Mouse (Mus musculus): Measurements from ENCODE around the gene Wipf2. TPM values are rescaled to one million over a fixed set of nuclear protein-coding genes. Genes with fewer than 3 reads are reported as not detected.
A peak's percentile ranks its signal among the peaks of the same experiment; 100 is the strongest.

Wipf2 gene
- polyA plus RNA-seq, 1 experiment = 11.3 TPM

- no peak overlapping the region for H3K4me3 ChIP-seq (replicated peaks; ENCODE audit: control insufficient read depth, low read depth, low read length)
- TF ChIP-seq POLR2A (IDR thresholded peaks at IDR 0.05; ENCODE audit: borderline replicate concordance, control insufficient read depth, low read depth, low read length) (no peak), CTCF (IDR thresholded peaks at IDR 0.05; ENCODE audit: control insufficient read depth, insufficient read depth, low read length) (peak; percentile 60)
- H3K4me1 ChIP-seq (ENCODE audit: control insufficient read depth, insufficient read depth, low read length) = peaks cover 8% of the 10 kb centered on the region
- H3K27ac ChIP-seq (ENCODE audit: control insufficient read depth, insufficient read depth, low read depth, low read length, poor library complexity) = peak overlapping the region; percentile 59; the same call in 1 of the 2 replicates
- 14% methylated on average over 10 of the region's 10 CpGs for WGBS
These were observed 90.9 kb downstream of the Wipf2 start for GRCm38 (mm10) chr11:98954373-98954772.

Other genes with a start within 250 kb of the Wipf2 start
- gene Gm12355, start 238.0 kb upstream of the Wipf2 start, polyA plus RNA-seq (2011; ENCODE audit: insufficient read depth, insufficient read length, low replicate concordance, missing spikeins) = 50.6 and 60.6 TPM in 2 replicates
- not detected in 2 replicates for gene Gsdma3, start 237.3 kb upstream of the Wipf2 start, polyA plus RNA-seq (2011; ENCODE audit: insufficient read depth, insufficient read length, low replicate concordance, missing spikeins)
- not detected in 2 replicates for gene Gsdma2, start 216.9 kb upstream of the Wipf2 start, polyA plus RNA-seq (2011; ENCODE audit: insufficient read depth, insufficient read length, low replicate concordance, missing spikeins)
- 0.55 and 0.70 TPM in 2 replicates for gene Gsdma, start 199.3 kb upstream of the Wipf2 start, polyA plus RNA-seq (2011; ENCODE audit: insufficient read depth, insufficient read length, low replicate concordance, missing spikeins)
- 28.2 and 57.7 TPM in 2 replicates for gene Psmd3, start 181.1 kb upstream of the Wipf2 start, polyA plus RNA-seq (2011; ENCODE audit: insufficient read depth, insufficient read length, low replicate concordance, missing spikeins)
- gene Csf3, start 162.4 kb upstream of the Wipf2 start, polyA plus RNA-seq (2011; ENCODE audit: insufficient read depth, insufficient read length, low replicate concordance, missing spikeins) = not detected in 2 replicates
- gene Med24, start 134.2 kb upstream of the Wipf2 start, polyA plus RNA-seq (2011; ENCODE audit: insufficient read depth, insufficient read length, low replicate concordance, missing spikeins) = 26.7 and 28.7 TPM in 2 replicates
- 27.5 and 35.4 TPM in 2 replicates for gene Thra, start 123.0 kb upstream of the Wipf2 start, polyA plus RNA-seq (2011; ENCODE audit: insufficient read depth, insufficient read length, low replicate concordance, missing spikeins)
- gene Nr1d1, start 88.3 kb upstream of the Wipf2 start, polyA plus RNA-seq (2011; ENCODE audit: insufficient read depth, insufficient read length, low replicate concordance, missing spikeins) = 2.4 and 4.8 TPM in 2 replicates
- gene Msl1, start 68.1 kb upstream of the Wipf2 start, polyA plus RNA-seq (2011; ENCODE audit: insufficient read depth, insufficient read length, low replicate concordance, missing spikeins) = 46.7 and 69.9 TPM in 2 replicates
- 29.3 and 38.5 TPM in 2 replicates for gene Casc3, start 58.7 kb upstream of the Wipf2 start, polyA plus RNA-seq (2011; ENCODE audit: insufficient read depth, insufficient read length, low replicate concordance, missing spikeins)
- gene Rapgefl1, start 26.9 kb upstream of the Wipf2 start, polyA plus RNA-seq (2011; ENCODE audit: insufficient read depth, insufficient read length, low replicate concordance, missing spikeins) = 1.5 and 6.8 TPM in 2 replicates
- gene Cdc6, start 44.2 kb downstream of the Wipf2 start, polyA plus RNA-seq (2011; ENCODE audit: insufficient read depth, insufficient read length, low replicate concordance, missing spikeins) = 50.4 and 53.9 TPM in 2 replicates
- gene Rara, start 64.2 kb downstream of the Wipf2 start, polyA plus RNA-seq (2011; ENCODE audit: insufficient read depth, insufficient read length, low replicate concordance, missing spikeins) = 8.9 and 17.2 TPM in 2 replicates
- not detected in 2 replicates for gene Gjd3, start 119.4 kb downstream of the Wipf2 start, polyA plus RNA-seq (2011; ENCODE audit: insufficient read depth, insufficient read length, low replicate concordance, missing spikeins)
- 161 and 191 TPM in 2 replicates for gene Top2a, start 160.6 kb downstream of the Wipf2 start, polyA plus RNA-seq (2011; ENCODE audit: insufficient read depth, insufficient read length, low replicate concordance, missing spikeins)
- gene Igfbp4, start 177.6 kb downstream of the Wipf2 start, polyA plus RNA-seq (2011; ENCODE audit: insufficient read depth, insufficient read length, low replicate concordance, missing spikeins) = 59.7 and 78.0 TPM in 2 replicates
- gene Tns4, start 225.7 kb downstream of the Wipf2 start, polyA plus RNA-seq (2011; ENCODE audit: insufficient read depth, insufficient read length, low replicate concordance, missing spikeins) = not detected in 2 replicates